Mouse (Mus musculus) cerebellum, adult 11 months (tissue): Measurements from ENCODE around the gene 2310057M21Rik.
"Not testable (repeated sequence)": the region's sequence is repeated elsewhere in the genome, so short reads cannot be mapped to it uniquely, and the experiment has no call there.

Source experiments
- DNase-seq: peaks from one replicate; pipeline ENCODE4 v3.0.0; 2022

2310057M21Rik gene

GRCm38 (mm10) chr7:131362615-131363300 lies at the start of gene 2310057M21Rik:
Gene 2310057M21Rik (minus strand): TSS chr7:131362759.
- peak; percentile 97 for DNase-seq

GRCm38 (mm10) chr7:131411941-131412270 lies 49.3 kb upstream of the 2310057M21Rik start:
- DNase-seq: no peak

GRCm38 (mm10) chr7:131411221-131411940 lies 48.8 kb upstream of the 2310057M21Rik start:
- DNase-seq: peak; percentile 22

GRCm38 (mm10) chr7:131410416-131411058 lies 48.0 kb upstream of the 2310057M21Rik start, which contains the start of the genes Ikzf5 and Acadsb:
Gene Ikzf5 (minus strand): TSS chr7:131410521.
Gene Acadsb (plus strand): TSS chr7:131410601.
- peak; percentile 97 for DNase-seq

- no peak for DNase-seq
These were observed 47.4 kb upstream of the 2310057M21Rik start for GRCm38 (mm10) chr7:131409988-131410385.

GRCm38 (mm10) chr7:131409321-131409987 lies 46.9 kb upstream of the 2310057M21Rik start:
- DNase-seq: no peak

GRCm38 (mm10) chr7:131391761-131392160 lies 29.2 kb upstream of the 2310057M21Rik start:
- DNase-seq: not testable (repeated sequence)

- no peak for DNase-seq
These were observed 9.5 kb upstream of the 2310057M21Rik start for GRCm38 (mm10) chr7:131371880-131372651.

- no peak for DNase-seq
These were observed 8.9 kb upstream of the 2310057M21Rik start for GRCm38 (mm10) chr7:131371470-131371860.

- DNase-seq: peak; percentile 91
These were observed 8.3 kb upstream of the 2310057M21Rik start, which contains the start of gene Pstk for GRCm38 (mm10) chr7:131370648-131371469. Gene Pstk (plus strand): TSS chr7:131371141.

GRCm38 (mm10) chr7:131364131-131364530 lies 1.6 kb upstream of the 2310057M21Rik start:
- no peak for DNase-seq

- DNase-seq: no peak
These were observed 317 bp downstream of the 2310057M21Rik start for GRCm38 (mm10) chr7:131362269-131362614.

- DNase-seq: no peak
These were observed 6.5 kb downstream of the 2310057M21Rik start for GRCm38 (mm10) chr7:131356105-131356504.

- DNase-seq: no peak
These were observed 16.6 kb downstream of the 2310057M21Rik start for GRCm38 (mm10) chr7:131345856-131346541.

- no peak for DNase-seq
These were observed 25.0 kb downstream of the 2310057M21Rik start for GRCm38 (mm10) chr7:131337502-131338068.

GRCm38 (mm10) chr7:131333564-131333963 lies 29.0 kb downstream of the 2310057M21Rik start, which contains the start of gene Fam24a:
Gene Fam24a (plus strand): TSS chr7:131333864.
- no peak for DNase-seq

GRCm38 (mm10) chr7:131331688-131332087 lies 30.9 kb downstream of the 2310057M21Rik start:
- DNase-seq: no peak

- DNase-seq: no peak
These were observed 33.1 kb downstream of the 2310057M21Rik start, which contains the start of gene Fam24b for GRCm38 (mm10) chr7:131329416-131329815. Gene Fam24b (minus strand): TSS chr7:131329516.

- DNase-seq: no peak
These were observed 35.5 kb downstream of the 2310057M21Rik start for GRCm38 (mm10) chr7:131327054-131327453.

- no peak for DNase-seq
These were observed 40.4 kb downstream of the 2310057M21Rik start, which contains the start of gene Cuzd1 for GRCm38 (mm10) chr7:131322192-131322591. Gene Cuzd1 (minus strand): TSS chr7:131322292.
